Mouse (Mus musculus): ENCODE results near the gene Ehd4. TPM values are rescaled to one million over a fixed set of nuclear protein-coding genes. Genes with fewer than 3 reads are reported as not detected.
A peak's percentile ranks its signal among the peaks of the same experiment; 100 is the strongest.

The Ehd4 gene
- total and polyA plus RNA-seq, 2 experiments from 2014 or later = 250 to 547 TPM

- Histone ChIP-seq H3K4me3 (ENCODE audit: low read depth, low read length) (no peak overlapping the region), H3K27ac (ENCODE audit: low read depth) (peak overlapping the region; percentile 94), H3K27me3 (ENCODE audit: control insufficient read depth, insufficient read depth, low read length) (no peaks in the 10 kb centered on the region), H3K4me1 (ENCODE audit: control insufficient read depth, insufficient read depth) (peaks cover 32% of the 10 kb centered on the region), H3K4me2 (ENCODE audit: low read depth, low read length) (no peak overlapping the region), H3K9me3 (replicated peaks; ENCODE audit: control insufficient read depth, low read length) (no peaks in the 10 kb centered on the region), H3K9ac (replicated peaks; ENCODE audit: low read depth, low read length) (no peak overlapping the region), H3K36me3 (replicated peaks; ENCODE audit: control insufficient read depth, insufficient read depth, low read length) (0 out of 2 replicates have a peak, but pooled peaks cover 3% of the 10 kb centered on the region)
- DNase-seq (ENCODE audit: low spot score) = no peak
- TF ChIP-seq CTCF (IDR thresholded peaks at IDR 0.05; ENCODE audit: low read depth) (no peak), EP300 (IDR thresholded peaks at IDR 0.05; ENCODE audit: low read depth) (no peak)
- 22% methylated on average over 2 of the region's 2 CpGs for WGBS
- no peak for ATAC-seq (ENCODE audit: insufficient read depth, low read depth)
These were observed 7.0 kb downstream of the Ehd4 start for GRCm38 (mm10) chr2:120147364-120147763.

- TF ChIP-seq EP300 (IDR thresholded peaks at IDR 0.05; ENCODE audit: low read depth) (no peak), CTCF (IDR thresholded peaks at IDR 0.05; ENCODE audit: low read depth) (no peak)
- ATAC-seq (ENCODE audit: insufficient read depth, low read depth) (no peak), DNase-seq (ENCODE audit: low spot score) (no peak)
- H3K4me1 ChIP-seq (ENCODE audit: control insufficient read depth, insufficient read depth) = peaks cover 26% of the 10 kb centered on the region
- peak overlapping the region; percentile 94 for H3K27ac ChIP-seq (ENCODE audit: low read depth)
- 0 out of 2 replicates have a peak, but pooled peaks cover 3% of the 10 kb centered on the region for H3K36me3 ChIP-seq (replicated peaks; ENCODE audit: control insufficient read depth, insufficient read depth, low read length)
- 35% methylated on average over 2 of the region's 2 CpGs for WGBS
- H3K4me3 ChIP-seq (ENCODE audit: low read depth, low read length) = no peak overlapping the region
- no peaks in the 10 kb centered on the region for H3K9me3 ChIP-seq (replicated peaks; ENCODE audit: control insufficient read depth, low read length)
- no peak overlapping the region for H3K9ac ChIP-seq (replicated peaks; ENCODE audit: low read depth, low read length)
- H3K4me2 ChIP-seq (ENCODE audit: low read depth, low read length) = no peak overlapping the region
- no peaks in the 10 kb centered on the region for H3K27me3 ChIP-seq (ENCODE audit: control insufficient read depth, insufficient read depth, low read length)
These were observed 7.9 kb downstream of the Ehd4 start for GRCm38 (mm10) chr2:120146543-120146942.

GRCm38 (mm10) chr2:120144390-120144789 lies 10.0 kb downstream of the Ehd4 start:
- no peak overlapping the region for H3K4me3 ChIP-seq (ENCODE audit: low read depth, low read length)
- no peaks in the 10 kb centered on the region for H3K27me3 ChIP-seq (ENCODE audit: control insufficient read depth, insufficient read depth, low read length)
- ATAC-seq (ENCODE audit: insufficient read depth, low read depth) (no peak), DNase-seq (ENCODE audit: low spot score) (no peak)
- 64% methylated on average over 4 of the region's 4 CpGs for WGBS
- no peak overlapping the region for H3K27ac ChIP-seq (ENCODE audit: low read depth)
- no peak overlapping the region for H3K4me2 ChIP-seq (ENCODE audit: low read depth, low read length)
- TF ChIP-seq EP300 (IDR thresholded peaks at IDR 0.05; ENCODE audit: low read depth) (no peak), CTCF (IDR thresholded peaks at IDR 0.05; ENCODE audit: low read depth) (no peak)
- no peak overlapping the region for H3K9ac ChIP-seq (replicated peaks; ENCODE audit: low read depth, low read length)
- peaks cover 37% of the 10 kb centered on the region for H3K4me1 ChIP-seq (ENCODE audit: control insufficient read depth, insufficient read depth)
- no peaks in the 10 kb centered on the region; the same call in 1 of the 2 replicates for H3K36me3 ChIP-seq (replicated peaks; ENCODE audit: control insufficient read depth, insufficient read depth, low read length)
- H3K9me3 ChIP-seq (replicated peaks; ENCODE audit: control insufficient read depth, low read length) = no peaks in the 10 kb centered on the region

GRCm38 (mm10) chr2:120142336-120142735 lies 12.1 kb downstream of the Ehd4 start:
- DNase-seq (ENCODE audit: low spot score) (no peak), ATAC-seq (ENCODE audit: insufficient read depth, low read depth) (no peak)
- Histone ChIP-seq H3K4me3 (ENCODE audit: low read depth, low read length) (no peak overlapping the region), H3K4me2 (ENCODE audit: low read depth, low read length) (no peak overlapping the region), H3K27me3 (ENCODE audit: control insufficient read depth, insufficient read depth, low read length) (no peaks in the 10 kb centered on the region), H3K4me1 (ENCODE audit: control insufficient read depth, insufficient read depth) (peaks cover 36% of the 10 kb centered on the region), H3K36me3 (replicated peaks; ENCODE audit: control insufficient read depth, insufficient read depth, low read length) (no peaks in the 10 kb centered on the region; the same call in 1 of the 2 replicates), H3K9me3 (replicated peaks; ENCODE audit: control insufficient read depth, low read length) (no peaks in the 10 kb centered on the region), H3K27ac (ENCODE audit: low read depth) (no peak overlapping the region), H3K9ac (replicated peaks; ENCODE audit: low read depth, low read length) (no peak overlapping the region)
- TF ChIP-seq CTCF (IDR thresholded peaks at IDR 0.05; ENCODE audit: low read depth) (no peak), EP300 (IDR thresholded peaks at IDR 0.05; ENCODE audit: low read depth) (no peak)
- WGBS = 72% methylated on average over 5 of the region's 5 CpGs

GRCm38 (mm10) chr2:120141671-120142070 lies 12.7 kb downstream of the Ehd4 start:
- no peak for ATAC-seq (ENCODE audit: insufficient read depth, low read depth)

GRCm38 (mm10) chr2:120140326-120140725 lies 14.1 kb downstream of the Ehd4 start:
- no peak for TF ChIP-seq EP300 (IDR thresholded peaks at IDR 0.05; ENCODE audit: low read depth)
- no peak for TF ChIP-seq CTCF (IDR thresholded peaks at IDR 0.05; ENCODE audit: low read depth)
- Histone ChIP-seq H3K9me3 (replicated peaks; ENCODE audit: control insufficient read depth, low read length) (no peaks in the 10 kb centered on the region), H3K4me1 (ENCODE audit: control insufficient read depth, insufficient read depth) (peaks cover 37% of the 10 kb centered on the region), H3K4me3 (ENCODE audit: low read depth, low read length) (no peak overlapping the region), H3K9ac (replicated peaks; ENCODE audit: low read depth, low read length) (no peak overlapping the region), H3K27ac (ENCODE audit: low read depth) (peak overlapping the region; percentile 69), H3K27me3 (ENCODE audit: control insufficient read depth, insufficient read depth, low read length) (no peaks in the 10 kb centered on the region), H3K4me2 (ENCODE audit: low read depth, low read length) (0 out of 2 replicates have a peak overlapping the region, but pooled peaks have one; percentile 4), H3K36me3 (replicated peaks; ENCODE audit: control insufficient read depth, insufficient read depth, low read length) (peaks cover 15% of the 10 kb centered on the region)
- no peak for DNase-seq (ENCODE audit: low spot score)
- 0 out of 2 replicates have a peak, but pooled peaks have one; percentile 8 for ATAC-seq (ENCODE audit: insufficient read depth, low read depth)
- 13% methylated on average over 5 of the region's 5 CpGs for WGBS

More at GRCm38 (mm10) chr2:120141671-120142070, 12.7 kb downstream of the Ehd4 start:
- Histone ChIP-seq H3K9me3 (replicated peaks; ENCODE audit: control insufficient read depth, low read length) (no peaks in the 10 kb centered on the region), H3K4me3 (ENCODE audit: low read depth, low read length) (no peak overlapping the region), H3K9ac (replicated peaks; ENCODE audit: low read depth, low read length) (no peak overlapping the region), H3K4me1 (ENCODE audit: control insufficient read depth, insufficient read depth) (peaks cover 35% of the 10 kb centered on the region), H3K36me3 (replicated peaks; ENCODE audit: control insufficient read depth, insufficient read depth, low read length) (peaks cover 3% of the 10 kb centered on the region; the same call in 1 of the 2 replicates), H3K4me2 (ENCODE audit: low read depth, low read length) (no peak overlapping the region), H3K27me3 (ENCODE audit: control insufficient read depth, insufficient read depth, low read length) (no peaks in the 10 kb centered on the region), H3K27ac (ENCODE audit: low read depth) (no peak overlapping the region)
- 93% methylated on average over 1 of the region's 1 CpGs for WGBS
- TF ChIP-seq EP300 (IDR thresholded peaks at IDR 0.05; ENCODE audit: low read depth) = no peak
- no peak for TF ChIP-seq CTCF (IDR thresholded peaks at IDR 0.05; ENCODE audit: low read depth)
- DNase-seq (ENCODE audit: low spot score) = no peak

Data from heart, postnatal 0 days (tissue).